Mouse (Mus musculus) brain, embryonic 18.5 days (tissue): Measurements from ENCODE around the gene Rasal3.

Experiments
- DNase-seq: peaks from one replicate; pipeline ENCODE4 v3.0.0-alpha.2; 2012; ENCODE audit warnings: low read depth, low spot score

Gene Rasal3

DNA sequence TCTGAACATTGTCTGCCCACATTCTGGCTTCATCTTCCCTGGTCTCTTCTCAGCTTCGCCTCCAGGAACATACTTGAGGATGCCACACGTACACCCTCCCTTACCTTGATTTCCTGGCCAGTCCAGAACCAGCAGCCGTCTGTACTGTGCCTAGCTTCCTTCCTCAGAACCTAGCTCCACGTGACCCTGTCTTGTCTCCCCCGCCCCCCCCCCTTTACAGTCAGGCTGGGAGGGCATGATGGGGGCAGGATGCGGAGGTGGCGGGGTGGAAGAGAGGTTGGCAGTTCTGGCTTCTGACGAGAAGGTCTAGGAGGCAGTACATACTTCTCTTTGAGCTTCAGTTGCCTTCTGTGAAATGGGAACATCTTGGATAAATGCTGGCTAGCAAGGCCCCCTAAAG is at the start of gene Rasal3:
Gene Rasal3, minus strand, starts transcription at position 167 of the 400 bp plus-strand sequence.
- no peak for DNase-seq

GRCm38 (mm10) chr17:32452482-32452881 is 49.1 kb upstream of the Rasal3 start, which contains the start of gene Cyp4f39:
Cyp4f39 (plus strand) TSS chr17:32452723.
- DNase-seq = no peak

DNA sequence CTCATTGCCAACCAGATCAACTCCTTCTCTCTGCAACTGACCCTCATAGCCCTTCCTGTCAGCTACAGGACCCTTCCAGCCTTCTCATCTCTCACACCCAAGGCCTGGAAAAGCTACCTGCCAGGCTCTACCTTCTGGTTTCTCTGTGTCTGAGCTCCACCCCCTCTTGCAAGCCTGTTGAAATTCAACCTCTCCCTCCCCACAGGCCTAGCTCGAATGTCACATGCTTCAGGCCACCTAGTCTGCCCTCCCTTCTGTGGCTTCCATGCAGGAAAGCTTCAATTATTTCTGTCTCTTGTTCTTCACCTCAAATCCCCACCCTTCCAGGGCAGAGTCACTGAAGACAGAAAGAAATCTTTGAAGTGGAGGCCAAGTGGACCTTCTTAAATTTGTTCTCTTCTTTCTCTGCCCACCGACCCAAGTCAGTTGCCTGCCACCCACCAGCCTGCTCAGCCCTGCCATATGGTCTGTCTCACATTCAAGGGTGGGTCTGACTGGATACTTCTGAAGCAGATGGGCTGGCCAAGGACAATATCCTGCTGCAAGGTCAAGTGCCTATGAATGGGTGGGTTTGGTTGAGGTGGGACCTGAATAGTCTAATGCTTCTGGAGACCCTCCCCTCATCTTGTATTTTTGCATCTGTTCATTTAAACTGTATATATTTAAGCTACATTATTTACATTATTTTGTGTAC is 47.6 kb upstream of the Rasal3 start:
- DNase-seq = no peak

DNA sequence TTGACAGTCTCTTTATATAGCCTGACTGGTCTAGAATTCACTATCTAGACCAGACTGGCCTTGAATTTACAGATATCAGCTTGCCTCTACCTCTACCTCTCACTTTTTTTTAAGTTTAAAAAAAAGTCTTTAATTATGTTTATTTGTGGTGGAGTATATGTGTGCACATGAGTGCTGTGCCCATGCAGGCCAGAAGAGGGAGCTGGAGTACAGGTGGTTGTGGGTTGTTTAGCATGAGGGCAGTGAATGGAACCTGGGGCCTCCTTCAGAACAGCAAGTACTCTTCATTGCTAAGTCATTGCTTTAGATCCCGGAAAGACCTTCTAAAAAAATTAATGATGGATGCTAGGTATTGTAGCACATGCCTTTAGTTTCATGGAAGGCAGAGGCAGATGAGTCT is 45.7 kb upstream of the Rasal3 start:
- DNase-seq = no peak

DNA sequence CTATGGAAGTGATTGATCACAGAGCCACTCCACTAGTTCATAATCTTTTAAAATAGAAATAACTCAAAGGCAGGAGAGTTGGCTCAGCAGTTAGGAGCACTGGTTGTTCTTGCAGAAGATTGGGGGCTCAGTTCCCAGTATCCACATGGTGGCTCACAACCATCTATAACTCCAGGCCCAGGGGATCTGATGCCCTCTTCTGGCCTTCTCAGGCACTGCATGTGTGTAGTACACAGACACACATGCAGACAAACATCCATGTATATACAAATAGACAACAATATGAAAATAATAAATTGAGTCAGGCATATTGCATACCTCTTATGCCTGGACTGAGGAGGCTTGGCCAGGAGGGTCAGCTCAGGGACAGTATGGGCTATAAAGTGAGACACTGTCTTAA is 43.8 kb upstream of the Rasal3 start:
- DNase-seq = no peak

GRCm38 (mm10) chr17:32445016-32445415 is 41.6 kb upstream of the Rasal3 start:
- no peak for DNase-seq

- DNase-seq = no peak
These were observed 39.9 kb upstream of the Rasal3 start for GRCm38 (mm10) chr17:32443245-32443644.

DNA sequence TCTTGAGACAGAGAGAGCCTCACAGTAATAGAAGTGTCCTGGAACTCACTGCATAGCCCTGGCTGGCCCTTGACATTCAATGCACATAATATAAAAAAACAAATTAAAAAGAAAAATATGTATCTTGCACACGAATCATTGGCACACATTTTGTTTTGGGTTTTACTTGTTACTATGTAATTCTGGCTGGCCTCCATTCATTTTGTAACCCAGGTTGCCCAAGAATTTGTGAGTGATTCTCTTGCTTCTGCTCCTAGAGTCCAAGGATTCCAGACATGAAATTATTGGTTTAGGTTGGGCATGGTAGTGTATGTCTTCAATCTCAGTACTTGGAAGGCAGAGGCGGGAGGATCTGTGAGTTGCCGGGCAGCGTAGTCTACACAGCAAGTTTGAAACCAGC is 33.7 kb upstream of the Rasal3 start:
- no peak for DNase-seq

DNA sequence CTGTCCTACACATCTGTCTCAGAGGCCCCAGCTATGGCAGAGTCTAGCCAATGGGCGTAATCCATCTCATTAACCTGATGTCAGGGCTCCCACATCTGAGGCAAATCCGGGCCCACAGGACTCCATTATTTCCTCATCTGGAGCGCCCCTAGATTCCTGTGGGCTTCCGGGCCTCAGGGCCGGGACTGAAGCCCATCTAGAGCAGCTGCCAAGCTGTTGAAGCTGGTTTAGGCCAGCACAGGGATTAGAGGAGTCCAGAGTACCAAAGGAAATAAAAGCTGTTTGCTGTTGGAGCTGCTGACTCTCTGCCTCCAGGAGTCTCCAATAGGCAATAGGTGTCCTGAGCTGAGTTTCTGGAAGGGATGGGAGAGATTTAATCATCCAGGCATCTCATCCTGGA is 31.8 kb upstream of the Rasal3 start:
- no peak for DNase-seq

DNA sequence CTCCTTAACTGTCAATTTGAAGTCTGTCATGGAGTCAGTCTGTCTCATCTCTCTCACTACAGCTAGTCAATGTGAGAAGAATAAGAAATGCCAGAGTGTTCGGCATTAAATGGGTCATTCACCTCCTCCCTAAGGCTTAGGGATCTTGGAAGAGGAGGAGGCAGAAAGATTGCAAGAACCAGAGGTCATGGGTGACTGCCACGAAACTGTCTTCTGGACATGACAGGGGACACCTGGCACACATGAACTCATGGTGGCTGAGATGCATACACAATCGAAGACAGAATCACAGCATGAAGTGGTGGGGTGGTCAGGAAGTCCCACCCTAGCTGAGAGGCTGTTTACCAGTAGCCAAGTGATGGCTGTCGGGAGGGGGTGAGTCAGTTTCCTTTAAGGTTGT is 30.9 kb upstream of the Rasal3 start:
- DNase-seq = no peak

DNA sequence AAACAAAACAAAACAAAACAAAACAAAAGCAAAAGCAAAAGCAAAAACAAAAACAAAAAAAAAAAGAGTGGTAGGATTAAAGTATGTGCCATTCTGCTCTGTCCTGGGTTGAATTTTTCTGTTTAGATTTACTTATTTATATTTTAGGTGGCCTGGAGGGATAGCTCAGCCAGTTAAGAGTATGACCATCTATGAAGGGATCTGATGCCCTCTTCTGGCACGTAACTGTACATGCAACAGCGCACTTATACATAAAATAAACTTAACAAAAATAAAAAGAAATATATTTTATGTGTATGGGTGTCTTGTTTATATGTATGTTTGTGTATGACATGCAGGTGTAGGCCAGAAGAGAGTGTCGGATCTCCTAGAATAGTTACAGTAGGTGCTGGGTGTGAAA is 28.6 kb upstream of the Rasal3 start:
- DNase-seq = no peak

DNA sequence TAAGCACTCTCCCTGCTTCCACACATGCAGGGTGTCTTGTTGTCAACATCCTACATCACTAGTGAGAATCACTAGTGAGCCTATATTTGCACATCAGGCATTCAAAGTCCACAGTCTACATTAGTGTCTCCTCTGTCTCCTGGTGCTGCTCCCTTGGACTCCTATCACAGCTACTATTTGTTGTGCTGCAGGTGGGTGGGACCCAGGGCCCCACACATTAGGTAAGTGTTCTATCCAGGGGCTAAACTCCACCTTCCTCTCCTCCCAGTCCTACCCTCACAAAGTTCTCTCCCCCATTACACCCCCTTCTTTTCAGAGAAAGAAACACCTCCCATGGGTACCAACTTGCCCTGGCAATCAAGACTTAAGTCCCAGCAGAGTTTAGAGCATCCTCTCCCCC is 23.2 kb upstream of the Rasal3 start:
- DNase-seq = no peak

- no peak for DNase-seq
These were observed 20.7 kb upstream of the Rasal3 start, which contains the start of gene Pglyrp2 for GRCm38 (mm10) chr17:32424034-32424433. Pglyrp2 (minus strand) TSS chr17:32424167.

DNA sequence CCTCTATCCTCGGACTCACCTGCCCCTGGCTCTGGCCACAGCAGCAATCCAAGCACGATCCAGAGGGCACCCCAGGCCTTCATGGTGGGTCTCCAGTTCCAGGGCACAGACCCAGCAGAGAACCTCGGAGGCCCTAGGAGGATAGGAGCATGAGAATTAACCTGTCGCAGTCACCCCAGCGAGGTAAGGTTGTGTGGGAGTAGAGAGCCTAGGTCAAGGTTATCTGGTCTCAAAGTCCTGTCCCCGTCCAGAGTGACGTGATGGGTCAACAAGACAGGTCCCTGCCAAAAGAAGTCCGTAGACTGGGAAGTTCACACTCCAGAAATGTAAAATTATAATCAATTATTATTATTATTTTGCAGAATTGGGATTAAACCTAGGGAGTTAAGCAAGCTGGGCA is 17.4 kb upstream of the Rasal3 start:
- DNase-seq = no peak

- DNase-seq = no peak
These were observed 16.6 kb upstream of the Rasal3 start for GRCm38 (mm10) chr17:32419989-32420388.

DNA sequence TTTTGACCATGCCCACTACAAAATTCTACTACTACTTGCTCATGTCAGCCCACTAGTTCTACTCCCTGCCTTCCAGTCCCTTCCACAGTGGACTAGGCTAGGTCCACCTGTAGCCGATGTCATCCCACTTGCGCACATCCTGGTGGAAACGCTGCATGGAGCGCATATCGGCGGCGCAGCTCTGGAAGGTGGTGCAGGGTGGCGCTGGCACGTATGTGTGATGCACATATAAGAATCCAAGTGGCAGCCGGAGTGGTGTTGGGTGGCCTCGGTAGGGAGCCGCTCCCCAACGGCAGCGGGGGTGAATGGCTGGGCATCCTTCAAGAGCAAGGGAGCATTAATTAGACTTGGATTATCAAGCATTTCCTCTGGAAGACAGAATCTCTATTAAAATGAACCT is 13.4 kb upstream of the Rasal3 start:
- DNase-seq = no peak

- no peak for DNase-seq
These were observed 12.1 kb upstream of the Rasal3 start for GRCm38 (mm10) chr17:32415417-32416020.

DNA sequence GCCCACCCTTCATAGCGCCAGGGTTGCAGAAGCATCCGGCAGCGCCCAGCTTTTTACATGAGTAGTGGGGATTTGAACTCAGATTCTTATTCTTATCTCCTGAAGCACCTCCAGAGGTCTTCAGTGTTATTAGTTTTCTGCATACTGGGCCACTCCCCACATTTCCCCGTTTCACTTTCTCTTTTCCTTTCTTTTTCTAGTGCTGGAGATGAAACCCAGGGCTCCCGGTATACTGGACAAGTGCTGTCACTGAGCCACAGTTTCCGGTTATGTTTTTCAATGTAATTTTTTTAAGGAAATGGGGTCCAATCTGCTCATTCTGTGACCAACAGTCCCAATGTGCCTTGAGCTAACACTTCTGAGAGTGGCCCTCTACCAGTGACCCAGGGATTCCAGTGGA is 8.5 kb upstream of the Rasal3 start:
- DNase-seq = no peak

DNA sequence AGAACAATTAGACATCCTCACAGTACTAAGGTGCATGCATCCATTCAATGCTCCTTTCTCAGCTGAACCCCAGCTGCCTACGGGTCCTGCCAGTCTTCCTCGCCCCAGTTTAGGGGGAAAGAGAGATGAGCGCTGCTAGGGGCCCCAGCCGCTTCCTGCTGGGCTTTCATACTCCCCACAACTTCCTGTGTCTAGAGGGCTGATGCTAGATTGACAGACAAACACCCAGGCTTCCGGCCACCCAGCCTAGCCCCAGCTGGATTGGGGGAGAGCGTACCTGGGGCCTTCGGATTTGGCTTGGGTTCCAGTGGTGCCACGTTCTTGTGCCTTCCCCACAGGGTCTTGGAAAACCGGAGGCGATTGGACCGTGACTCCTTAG is 615 bp downstream of the Rasal3 start:
- no peak for DNase-seq

DNA sequence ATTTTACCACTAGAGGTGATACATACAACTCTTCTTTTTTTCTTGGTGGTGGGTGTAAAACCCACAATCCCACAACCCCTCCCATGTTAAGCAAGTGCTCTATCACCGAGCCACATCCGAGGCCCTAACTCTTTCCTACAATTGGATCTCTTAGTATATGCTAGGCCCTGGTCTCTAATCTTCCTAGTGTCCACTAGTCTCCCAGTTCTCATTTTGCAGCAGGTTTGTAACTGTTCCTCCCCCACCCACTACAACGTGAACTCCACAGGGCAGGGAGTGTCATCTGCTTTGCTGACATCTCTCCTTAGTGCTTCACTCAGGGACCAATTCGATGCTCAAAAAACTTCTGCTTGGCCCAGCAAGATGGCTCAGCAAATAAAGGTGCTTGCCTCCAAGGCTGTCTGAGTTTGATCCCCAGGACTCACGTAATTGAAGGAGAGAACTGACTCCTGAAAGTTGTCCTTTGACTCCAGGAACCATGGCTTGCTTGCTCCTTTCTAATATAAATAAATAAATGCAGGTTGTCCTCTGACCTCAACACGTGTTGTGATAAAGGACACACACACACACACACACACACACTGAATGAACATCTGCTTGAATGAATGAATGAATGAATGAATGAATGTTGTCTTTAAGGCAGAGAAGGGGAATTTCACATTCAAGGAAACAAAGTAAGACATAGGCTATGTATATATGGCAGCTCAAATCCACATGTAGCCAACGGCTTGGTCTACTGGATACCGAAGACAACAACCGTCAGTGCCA is 1.2 kb downstream of the Rasal3 start:
- DNase-seq = no peak

DNA sequence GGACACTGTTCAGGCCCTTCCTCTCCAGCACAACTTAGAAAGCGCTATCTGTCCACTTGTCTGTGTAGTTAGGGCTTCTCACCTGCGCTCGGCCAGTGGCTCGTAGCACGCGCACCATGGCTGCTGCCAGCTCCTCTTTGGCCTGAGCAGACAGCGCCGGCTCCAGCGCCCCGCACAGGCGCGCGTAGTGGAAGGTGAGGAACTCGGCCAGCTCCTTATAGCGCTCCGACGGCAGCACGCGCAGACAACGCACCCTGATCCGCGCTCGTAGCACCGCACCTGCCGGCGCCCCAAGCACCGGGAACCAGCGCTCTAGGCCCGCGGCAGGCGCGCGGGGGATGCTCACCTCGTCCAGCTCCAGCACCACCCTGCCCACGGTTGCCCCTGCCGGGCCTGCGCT is 7.1 kb downstream of the Rasal3 start:
- no peak for DNase-seq

DNA sequence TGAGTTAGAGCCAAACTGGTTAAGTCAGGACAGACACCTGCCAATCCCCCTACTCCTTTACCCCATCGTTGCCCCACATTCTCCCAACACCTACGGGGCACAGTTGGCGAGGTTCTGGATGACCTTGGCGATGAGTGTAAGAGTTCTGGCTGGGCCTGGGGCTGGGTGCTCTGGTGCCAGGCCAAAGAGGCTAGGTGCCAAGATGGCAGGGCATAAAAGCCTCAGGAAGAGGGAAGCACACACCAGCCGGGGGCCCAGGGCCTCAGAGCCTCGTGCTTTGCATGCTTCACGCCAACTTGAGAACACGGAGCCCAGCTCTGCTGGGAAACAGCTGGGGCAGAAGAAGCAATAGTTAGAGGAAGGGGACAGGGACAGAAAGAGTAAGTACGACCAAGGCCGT is 9.4 kb downstream of the Rasal3 start:
- no peak for DNase-seq
